Mouse (Mus musculus): ENCODE measurements around the gene Hist1h2ao. TPM values are rescaled to one million over a fixed set of nuclear protein-coding genes. Genes with fewer than 3 reads are reported as not detected.
"Not testable (repeated sequence)": the region's sequence is repeated elsewhere in the genome, so short reads cannot be mapped to it uniquely, and the experiment has no call there.

Hist1h2ao gene
- polyA plus RNA-seq, 1 experiment from 2014 or later = 2.0 TPM

DNA sequence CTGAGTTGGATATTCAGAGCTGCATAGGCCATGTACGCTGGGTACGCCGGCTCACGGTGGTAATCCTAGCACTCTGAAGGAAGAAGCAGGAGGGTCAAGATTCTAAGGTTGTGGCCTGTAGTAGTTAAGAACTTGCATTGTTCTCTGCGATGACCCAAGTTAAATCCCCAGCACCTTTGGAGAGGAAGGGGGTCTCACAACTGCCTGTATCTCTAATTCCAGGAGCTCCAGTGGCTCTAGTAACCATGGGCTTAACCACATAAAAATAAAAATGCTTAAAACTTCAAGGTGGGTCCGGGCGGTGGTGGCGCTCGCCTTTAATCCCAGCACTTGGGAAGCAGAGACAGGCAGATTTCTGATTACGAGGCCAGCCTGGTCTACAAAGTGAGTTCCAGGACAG is 20.1 kb downstream of the Hist1h2ao start:
- WGBS = 86% methylated on average over 10 of the region's 10 CpGs
- Histone ChIP-seq H3K36me3 (no peaks in the 10 kb centered on the region), H3K4me3 (0 out of 2 replicates have a peak overlapping the region, but pooled peaks have one; percentile 6), H3K27me3 (ENCODE audit: low read depth, poor library complexity, severe bottlenecking) (no peaks in the 10 kb centered on the region), H3K4me1 (no peaks in the 10 kb centered on the region), H3K9me3 (replicated peaks) (no peaks in the 10 kb centered on the region), H3K27ac (peak overlapping the region; percentile 63)
- DNase-seq (ENCODE audit: low spot score) = no peak

- not testable (repeated sequence) for H3K9me3 ChIP-seq (replicated peaks); H3K4me1 ChIP-seq; H3K27me3 ChIP-seq (ENCODE audit: low read depth, poor library complexity, severe bottlenecking); H3K27ac ChIP-seq; DNase-seq (ENCODE audit: low spot score); H3K36me3 ChIP-seq
- H3K4me3 ChIP-seq = peak within 1 kb of the TSS; percentile 28
- under 1% methylated on average over 26 of the region's 58 CpGs for WGBS
These were observed 21.4 kb downstream of the Hist1h2ao start, which contains the start of gene Hist1h4n for GRCm38 (mm10) chr13:21831418-21832394. Gene Hist1h4n, minus strand, starts transcription at chr13:21832196.

GRCm38 (mm10) chr13:21833461-21833860 is 23.2 kb downstream of the Hist1h2ao start, which contains the start of the genes Hist1h2ap and Hist1h2br:
Gene Hist1h2ap, minus strand, starts transcription at chr13:21833507.
Gene Hist1h2br, plus strand, starts transcription at chr13:21833743.
- H3K4me1 ChIP-seq; H3K9me3 ChIP-seq (replicated peaks); H3K36me3 ChIP-seq; H3K27ac ChIP-seq; H3K27me3 ChIP-seq (ENCODE audit: low read depth, poor library complexity, severe bottlenecking); H3K4me3 ChIP-seq; DNase-seq (ENCODE audit: low spot score): not testable (repeated sequence)
- WGBS = no CpG with 5 or more reads among the region's 24 CpGs

DNA sequence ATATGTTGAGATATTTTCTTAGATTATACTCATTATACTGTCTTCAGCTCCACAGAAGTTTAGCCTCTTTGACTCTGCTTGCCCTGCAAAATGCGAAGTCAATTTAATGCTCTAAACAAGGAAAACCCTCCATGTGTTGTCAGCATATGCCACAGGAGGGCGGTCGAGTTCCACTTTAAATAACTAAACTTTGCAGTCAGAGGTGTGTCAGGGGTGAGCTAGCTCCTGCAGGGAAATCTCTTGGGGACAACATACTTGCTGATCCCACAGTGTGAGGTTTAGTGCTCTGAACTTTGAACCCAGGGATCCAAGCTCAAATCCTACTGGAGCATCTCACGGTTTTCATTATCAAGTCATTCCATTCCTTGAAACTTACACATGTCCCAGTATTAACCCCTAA is 30.2 kb downstream of the Hist1h2ao start:
- H3K9me3 ChIP-seq (replicated peaks); H3K4me3 ChIP-seq; H3K36me3 ChIP-seq; H3K27me3 ChIP-seq (ENCODE audit: low read depth, poor library complexity, severe bottlenecking); H3K27ac ChIP-seq; H3K4me1 ChIP-seq; DNase-seq (ENCODE audit: low spot score): not testable (repeated sequence)
- WGBS = no CpG with 5 or more reads among the region's 4 CpGs

GRCm38 (mm10) chr13:21846356-21846755 is 36.1 kb downstream of the Hist1h2ao start:
- H3K4me1 ChIP-seq; H3K27ac ChIP-seq; H3K9me3 ChIP-seq (replicated peaks); DNase-seq (ENCODE audit: low spot score); H3K36me3 ChIP-seq; H3K4me3 ChIP-seq; H3K27me3 ChIP-seq (ENCODE audit: low read depth, poor library complexity, severe bottlenecking): not testable (repeated sequence)

GRCm38 (mm10) chr13:21847883-21848282 is 37.6 kb downstream of the Hist1h2ao start:
- Histone ChIP-seq H3K9me3 (replicated peaks) (no peaks in the 10 kb centered on the region), H3K4me1 (no peaks in the 10 kb centered on the region), H3K36me3 (no peaks in the 10 kb centered on the region), H3K27me3 (ENCODE audit: low read depth, poor library complexity, severe bottlenecking) (no peaks in the 10 kb centered on the region), H3K4me3 (no peak overlapping the region), H3K27ac (no peak overlapping the region)
- peak; percentile 38 for DNase-seq (ENCODE audit: low spot score)
- 22% methylated on average over 8 of the region's 8 CpGs for WGBS

DNA sequence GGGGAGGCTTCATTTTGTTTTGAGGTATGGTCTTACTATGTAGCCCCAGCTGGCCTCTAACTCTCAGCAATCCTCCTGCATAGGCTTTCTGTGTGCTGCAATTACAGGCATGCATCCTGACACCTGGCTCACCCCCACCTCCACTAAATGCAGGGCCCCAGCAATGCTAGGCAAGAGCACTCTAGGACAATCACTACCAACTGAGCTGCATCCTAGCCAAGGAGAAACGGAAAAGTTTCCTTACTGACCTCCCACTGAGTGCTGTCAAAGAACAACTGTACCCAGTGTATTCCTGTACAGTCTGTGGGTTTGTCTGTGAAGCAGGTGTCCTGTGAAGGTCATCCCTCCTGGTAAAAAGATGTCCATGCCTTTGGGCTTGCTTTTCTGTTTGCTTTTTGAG is 40.4 kb downstream of the Hist1h2ao start:
- not testable (repeated sequence) for H3K9me3 ChIP-seq (replicated peaks); H3K4me1 ChIP-seq; H3K4me3 ChIP-seq; H3K36me3 ChIP-seq; H3K27me3 ChIP-seq (ENCODE audit: low read depth, poor library complexity, severe bottlenecking); H3K27ac ChIP-seq; DNase-seq (ENCODE audit: low spot score)
- 36% methylated on average over 1 of the region's 1 CpGs for WGBS

- Histone ChIP-seq H3K36me3 (no peaks in the 10 kb centered on the region), H3K27me3 (ENCODE audit: low read depth, poor library complexity, severe bottlenecking) (no peaks in the 10 kb centered on the region), H3K4me3 (no peak overlapping the region), H3K9me3 (replicated peaks) (no peaks in the 10 kb centered on the region), H3K27ac (no peak overlapping the region), H3K4me1 (no peaks in the 10 kb centered on the region)
- 71% methylated on average over 3 of the region's 3 CpGs for WGBS
- no peak for DNase-seq (ENCODE audit: low spot score)
These were observed 42.1 kb downstream of the Hist1h2ao start for GRCm38 (mm10) chr13:21852215-21852945.

DNA sequence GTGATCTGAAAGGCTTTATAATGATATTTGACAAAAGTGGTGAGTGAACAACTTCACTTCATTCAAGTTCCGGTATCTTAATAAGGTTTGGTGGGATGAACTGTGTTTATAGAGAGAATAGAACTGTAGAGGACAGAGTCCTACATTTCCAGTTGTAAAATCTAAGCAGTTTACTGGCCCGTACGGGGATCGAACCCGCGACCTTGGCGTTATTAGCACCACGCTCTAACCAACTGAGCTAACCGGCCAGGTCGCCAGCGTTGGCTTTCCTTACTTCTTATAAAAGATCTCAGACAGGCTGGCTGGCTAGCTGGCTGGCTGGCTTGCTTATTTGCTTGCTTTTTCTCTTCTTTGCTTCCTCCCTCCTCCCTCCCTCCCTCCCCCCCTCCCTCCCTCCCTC is 44.9 kb downstream of the Hist1h2ao start:
- Histone ChIP-seq H3K9me3 (replicated peaks) (no peaks in the 10 kb centered on the region), H3K36me3 (no peaks in the 10 kb centered on the region), H3K4me3 (peak overlapping the region; percentile 55), H3K4me1 (no peaks in the 10 kb centered on the region), H3K27me3 (ENCODE audit: low read depth, poor library complexity, severe bottlenecking) (no peaks in the 10 kb centered on the region), H3K27ac (0 out of 2 replicates have a peak overlapping the region, but pooled peaks have one; percentile 1)
- peak; percentile 91 for DNase-seq (ENCODE audit: low spot score)
- under 1% methylated on average over 11 of the region's 11 CpGs for WGBS

DNA sequence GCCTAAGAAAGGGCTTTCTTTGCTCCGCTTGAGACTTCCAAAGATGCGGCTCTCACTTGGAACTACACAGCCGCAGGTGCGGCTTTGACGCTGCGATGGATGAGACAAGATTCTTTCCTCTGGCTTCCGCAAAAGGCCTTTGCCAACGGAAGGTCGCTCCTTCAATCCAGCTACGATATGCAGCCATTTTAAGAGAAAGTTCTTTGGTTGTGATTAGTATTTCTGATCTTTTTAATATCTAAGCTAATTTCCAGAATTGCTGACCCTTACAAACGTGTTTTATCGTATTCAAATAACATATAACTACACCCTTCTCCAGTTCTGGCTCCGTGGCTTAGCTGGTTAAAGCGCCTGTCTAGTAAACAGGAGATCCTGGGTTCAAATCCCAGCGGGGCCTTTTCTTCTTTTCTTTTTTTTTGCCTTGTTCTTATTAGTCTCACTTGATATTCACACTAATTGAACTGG is 45.5 kb downstream of the Hist1h2ao start:
- Histone ChIP-seq H3K27me3 (ENCODE audit: low read depth, poor library complexity, severe bottlenecking) (no peaks in the 10 kb centered on the region), H3K9me3 (replicated peaks) (no peaks in the 10 kb centered on the region), H3K27ac (0 out of 2 replicates have a peak overlapping the region, but pooled peaks have one; percentile 1), H3K4me1 (no peaks in the 10 kb centered on the region), H3K36me3 (no peaks in the 10 kb centered on the region), H3K4me3 (peak overlapping the region; percentile 55)
- WGBS = under 1% methylated on average over 15 of the region's 15 CpGs
- DNase-seq (ENCODE audit: low spot score) = peak; percentile 46
